Mouse (Mus musculus) midbrain, postnatal 0 days (tissue): Measurements from ENCODE around the gene Prtn3. TPM values are rescaled to one million over a fixed set of nuclear protein-coding genes. Genes with fewer than 3 reads are reported as not detected.
A peak's percentile ranks its signal among the peaks of the same experiment; 100 is the strongest.

ENCODE experiments used
- ATAC-seq: fragments of 200-750 bp; cut with Nextera tagmentation; 2 replicates; pipeline ENCODE4 v1.8.0; 2017; ENCODE audit warnings: moderate number of reproducible peaks, mild to moderate bottlenecking, moderate TSS enrichment, moderate library complexity; ENCODE audit not compliant: low FRiP score
- DNase-seq: peaks from one replicate; pipeline ENCODE4 v3.0.0-alpha.2; 2015; ENCODE audit warnings: low spot score
- H3K27ac ChIP-seq: fragments of 300-500 bp; sonication (generic); 2 replicates; pipeline ENCODE4 v1.5.1; 2014; ENCODE audit warnings: low read depth, mild to moderate bottlenecking, low read length, mixed read lengths
- H3K27me3 ChIP-seq: fragments of 300-500 bp; sonication (generic); 2 replicates; pipeline ENCODE4 v1.6.1; 2014; ENCODE audit warnings: low read length, control low read depth, mixed read lengths; ENCODE audit not compliant: insufficient read depth
- H3K36me3 ChIP-seq: fragments of 300-500 bp; sonication (generic); 2 replicates; pipeline ENCODE4 v1.6.1; 2014; ENCODE audit warnings: low read length, control low read depth, mixed read lengths; ENCODE audit not compliant: insufficient read depth
- H3K4me1 ChIP-seq: fragments of 300-500 bp; sonication (generic); 2 replicates; pipeline ENCODE4 v1.6.1; 2014; ENCODE audit warnings: mild to moderate bottlenecking, control low read depth, antibody characterized with exemption, low read length, mixed read lengths; ENCODE audit not compliant: insufficient read depth
- H3K4me2 ChIP-seq: fragments of 300-500 bp; sonication (generic); 2 replicates; pipeline ENCODE4 v1.6.1; 2014; ENCODE audit warnings: low read depth, mild to moderate bottlenecking, low read length, mixed read lengths; ENCODE audit not compliant: poor library complexity, severe bottlenecking
- H3K4me3 ChIP-seq: fragments of 300-500 bp; sonication (generic); 2 replicates; pipeline ENCODE4 v1.5.1; 2014; ENCODE audit warnings: low read depth, mild to moderate bottlenecking, low read length, moderate library complexity
- H3K9ac ChIP-seq: fragments of 300-500 bp; sonication (generic); replicated peaks from 2 replicates; pipeline ENCODE4 v1.6.1; 2014; ENCODE audit warnings: mild to moderate bottlenecking, low read length, moderate library complexity, mixed read lengths; ENCODE audit not compliant: poor library complexity, severe bottlenecking
- H3K9me3 ChIP-seq: fragments of 300-500 bp; sonication (generic); 2 replicates; pipeline ENCODE4 v1.6.1; 2016; ENCODE audit warnings: low read length, control low read depth
- CTCF ChIP-seq: IDR thresholded peaks from 2 replicates; pipeline ENCODE4 v1.5.1; 2016; ENCODE audit warnings: antibody characterized with exemption, mild to moderate bottlenecking
- WGBS: fragments of 180-500 bp; shearing (Covaris S2); extraction: QIAGEN DNeasy Blood & Tissue Kit; methylation state at CpG from one replicate; pipeline ENCODE4 v1.1.7; 2014; 5-methylcytosine and 5-hydroxymethylcytosine counted together
- polyA plus RNA-seq: library from polyadenylated mRNA; unstranded; fragments of >200 nt; fragmentation: Nextera tagmentation; extraction: Ambion mirVana; gene quantifications from 2 replicates; pipeline ENCODE4 v1.2.1, GENCODE M21; 2015
- total RNA-seq: library from RNA; depleted of rRNA; stranded (reverse); fragments of >200 nt; gene quantifications from 2 replicates; pipeline ENCODE4 v1.2.3, GENCODE M21; 2014

Prtn3 gene
- total and polyA plus RNA-seq, 2 experiments from 2014 or later, result 7.5 to 11.7 TPM

GRCm38 (mm10) chr10:79865801-79866295, 8.4 kb upstream of the Prtn3 start:
- Histone ChIP-seq H3K36me3 (peaks cover 49% of the 10 kb centered on the region), H3K27ac (peak overlapping the region; percentile 51; the same call in 1 of the 2 replicates), H3K9me3 (no peaks in the 10 kb centered on the region), H3K4me2 (no peak overlapping the region), H3K4me1 (peaks cover 3% of the 10 kb centered on the region; the same call in 1 of the 2 replicates), H3K4me3 (no peak overlapping the region), H3K27me3 (no peaks in the 10 kb centered on the region), H3K9ac (no peak overlapping the region)
- peak; percentile 48 for TF ChIP-seq CTCF
- 72% methylated on average over 19 of the region's 19 CpGs for WGBS
- ATAC-seq (0 out of 2 replicates have a peak, but pooled peaks have one; percentile 3), DNase-seq (no peak)

GRCm38 (mm10) chr10:79866601-79867000, 7.7 kb upstream of the Prtn3 start:
- DNase-seq (no peak), ATAC-seq (no peak)
- Histone ChIP-seq H3K4me3 (no peak overlapping the region), H3K27ac (no peak overlapping the region), H3K4me2 (no peak overlapping the region), H3K4me1 (peaks cover 3% of the 10 kb centered on the region; the same call in 1 of the 2 replicates), H3K9me3 (no peaks in the 10 kb centered on the region), H3K36me3 (peaks cover 42% of the 10 kb centered on the region), H3K9ac (no peak overlapping the region), H3K27me3 (no peaks in the 10 kb centered on the region)
- 81% methylated on average over 11 of the region's 11 CpGs for WGBS
- TF ChIP-seq CTCF, result no peak

- DNase-seq, result no peak
- no peak for TF ChIP-seq CTCF
- H3K4me3 ChIP-seq, result peak overlapping the region; percentile 70; the same call in 1 of the 2 replicates
- WGBS, result 87% methylated on average over 8 of the region's 8 CpGs
- H3K27me3 ChIP-seq, result no peaks in the 10 kb centered on the region
- no peak for ATAC-seq
- H3K36me3 ChIP-seq, result peaks cover 6% of the 10 kb centered on the region
- H3K9ac ChIP-seq, result no peak overlapping the region
- no peaks in the 10 kb centered on the region for H3K9me3 ChIP-seq
- H3K4me2 ChIP-seq, result peak overlapping the region; percentile 92
- H3K27ac ChIP-seq, result no peak overlapping the region
- peaks cover 9% of the 10 kb centered on the region; the same call in 1 of the 2 replicates for H3K4me1 ChIP-seq
Measured at GRCm38 (mm10) chr10:79871845-79872244, 2.4 kb upstream of the Prtn3 start.

GRCm38 (mm10) chr10:79872862-79873261, 1.4 kb upstream of the Prtn3 start:
- no peak for DNase-seq
- no peak for ATAC-seq

GRCm38 (mm10) chr10:79873313-79873712, 963 bp upstream of the Prtn3 start:
- peak; percentile 29; the same call in 1 of the 2 replicates for ATAC-seq
- 6% methylated on average over 6 of the region's 6 CpGs for WGBS
- peaks cover 9% of the 10 kb centered on the region; the same call in 1 of the 2 replicates for H3K4me1 ChIP-seq
- H3K4me2 ChIP-seq, result peak overlapping the region; percentile 92
- DNase-seq, result peak; percentile 41
- no peak for TF ChIP-seq CTCF
- peak overlapping the region; percentile 99 for H3K27ac ChIP-seq
- H3K36me3 ChIP-seq, result no peaks in the 10 kb centered on the region
- H3K4me3 ChIP-seq, result peak overlapping the region; percentile 70
- no peaks in the 10 kb centered on the region for H3K27me3 ChIP-seq
- peak overlapping the region; percentile 98 for H3K9ac ChIP-seq
- H3K9me3 ChIP-seq, result no peaks in the 10 kb centered on the region

More at GRCm38 (mm10) chr10:79872862-79873261, 1.4 kb upstream of the Prtn3 start:
- Histone ChIP-seq H3K4me3 (peak overlapping the region; percentile 70), H3K27ac (peak overlapping the region; percentile 99), H3K9ac (peak overlapping the region; percentile 98), H3K36me3 (no peaks in the 10 kb centered on the region), H3K4me2 (peak overlapping the region; percentile 92), H3K27me3 (no peaks in the 10 kb centered on the region), H3K9me3 (no peaks in the 10 kb centered on the region), H3K4me1 (peaks cover 9% of the 10 kb centered on the region; the same call in 1 of the 2 replicates)
- no peak for TF ChIP-seq CTCF
- 42% methylated on average over 3 of the region's 3 CpGs for WGBS

- DNase-seq (no peak), ATAC-seq (peak; percentile 4)
- under 1% methylated on average over 26 of the region's 26 CpGs for WGBS
- Histone ChIP-seq H3K9me3 (no peaks in the 10 kb centered on the region), H3K4me2 (peak overlapping the region; percentile 92), H3K27me3 (no peaks in the 10 kb centered on the region), H3K4me1 (peaks cover 9% of the 10 kb centered on the region; the same call in 1 of the 2 replicates), H3K36me3 (no peaks in the 10 kb centered on the region), H3K27ac (peak overlapping the region; percentile 99), H3K4me3 (peak overlapping the region; percentile 70), H3K9ac (peak overlapping the region; percentile 98)
- TF ChIP-seq CTCF, result no peak
Measured at GRCm38 (mm10) chr10:79873715-79874289, 474 bp upstream of the Prtn3 start.
